Mouse (Mus musculus) C2C12 (cell line): ENCODE measurements at regions not wholly inside any gene's neighbourhood (a gene's known extent, or its start where the extent isn't known, plus 50 kb on each side); places are given as distances from the start of the nearest gene placed in this dataset.

Source experiments
- H3K27me3 ChIP-seq: one replicate; pipeline ENCODE4 v1.6.1; 2011; ENCODE audit not compliant: control insufficient read depth, insufficient read depth, insufficient read length
- H3K36me3 ChIP-seq: one replicate; pipeline ENCODE4 v1.6.1; 2011; ENCODE audit not compliant: control insufficient read depth, insufficient read depth
- H3K4me3 ChIP-seq: one replicate; pipeline ENCODE4 v1.5.1; 2011; ENCODE audit warnings: mild to moderate bottlenecking, control low read depth; ENCODE audit not compliant: poor library complexity, insufficient read depth, severe bottlenecking
- H3K79me2 ChIP-seq: one replicate; pipeline ENCODE4 v1.6.1; 2011; ENCODE audit not compliant: control insufficient read depth, insufficient read depth
- H3K79me3 ChIP-seq: one replicate; pipeline ENCODE4 v1.6.1; 2011; ENCODE audit warnings: low read depth, control low read depth
- H3ac ChIP-seq: one replicate; pipeline ENCODE3; 2011; ENCODE audit warnings: low read depth; ENCODE audit not compliant: control insufficient read depth, insufficient read length
- CEBPB ChIP-seq: IDR thresholded peaks from one replicate; pipeline ENCODE4 v1.6.1; 2011; ENCODE audit warnings: low read depth, mild to moderate bottlenecking, control low read depth, moderate library complexity
- CTCF ChIP-seq: IDR thresholded peaks from one replicate; pipeline ENCODE4 v1.5.1; 2011; ENCODE audit not compliant: control insufficient read depth, insufficient read depth, insufficient read length
- FOSL1 ChIP-seq: IDR thresholded peaks from one replicate; pipeline ENCODE4 v1.8.0; 2011; ENCODE audit warnings: mild to moderate bottlenecking, low read length; ENCODE audit not compliant: poor library complexity, insufficient read depth, severe bottlenecking
- MAX ChIP-seq: IDR thresholded peaks from one replicate; pipeline ENCODE4 v1.6.1; 2011; ENCODE audit warnings: mild to moderate bottlenecking, control low read depth
- MYOD1 ChIP-seq: IDR thresholded peaks from one replicate; pipeline ENCODE4 v1.6.1; 2011; ENCODE audit warnings: low read depth; ENCODE audit not compliant: control insufficient read depth, insufficient read length
- MYOG ChIP-seq: IDR thresholded peaks from one replicate; pipeline ENCODE4 v1.6.1; 2011; ENCODE audit not compliant: control insufficient read depth, insufficient read length; ENCODE audit errors: extremely low read depth
- USF1 ChIP-seq: IDR thresholded peaks from one replicate; pipeline ENCODE4 v1.6.1; 2011; ENCODE audit warnings: low read depth, mild to moderate bottlenecking, control low read depth, moderate library complexity

DNA sequence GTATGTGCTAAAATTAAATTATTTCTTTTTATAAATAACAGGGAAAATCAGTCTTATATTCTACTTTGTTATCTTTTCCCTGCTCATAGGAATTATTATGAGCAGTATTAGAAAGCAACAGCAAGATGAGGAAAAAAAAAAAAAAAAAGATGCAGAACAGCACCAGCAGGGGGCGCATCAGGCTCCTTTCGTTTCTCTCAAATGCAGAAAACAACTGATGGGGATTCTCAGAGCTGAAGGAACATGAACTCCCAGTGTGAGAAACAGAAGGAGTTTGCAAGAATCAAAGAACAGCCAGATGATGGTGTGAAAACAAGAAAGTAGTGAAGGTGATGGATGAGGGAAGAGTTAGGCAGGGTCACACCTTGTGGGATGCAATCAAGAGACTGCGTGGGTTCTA is 478.7 kb downstream of the Cenpc1 start:
- Histone ChIP-seq H3K36me3 (no peaks in the 10 kb centered on the region), H3ac (no peak overlapping the region), H3K79me3 (no peaks in the 10 kb centered on the region), H3K4me3 (no peak overlapping the region), H3K27me3 (no peaks in the 10 kb centered on the region), H3K79me2 (no peaks in the 10 kb centered on the region)
- TF ChIP-seq CEBPB (no peak), MAX (no peak), FOSL1 (no peak), USF1 (no peak), MYOG (no peak), MYOD1 (no peak), CTCF (no peak)

DNA sequence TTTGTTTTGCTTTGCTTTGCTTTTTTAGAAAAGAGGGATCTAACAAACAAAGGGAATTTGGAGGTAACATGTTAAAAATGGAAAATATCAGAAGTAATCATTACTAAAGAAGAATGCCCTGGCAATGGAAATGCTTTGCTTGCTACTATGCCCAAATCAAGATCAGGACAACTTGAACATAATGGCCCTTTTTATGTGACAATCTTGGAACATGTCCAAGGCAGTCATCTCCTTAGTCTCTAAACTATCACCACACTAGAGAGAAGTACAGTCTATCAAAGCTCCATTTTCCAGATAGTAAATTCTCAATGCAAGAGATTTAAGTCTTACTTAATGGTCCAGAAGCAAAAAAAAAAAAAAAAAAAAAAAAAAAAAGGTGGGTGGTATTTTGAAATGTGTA is 492.9 kb downstream of the Cenpc1 start:
- Histone ChIP-seq H3K27me3 (no peaks in the 10 kb centered on the region), H3K4me3 (no peak overlapping the region), H3ac (no peak overlapping the region), H3K79me3 (no peaks in the 10 kb centered on the region), H3K36me3 (no peaks in the 10 kb centered on the region), H3K79me2 (no peaks in the 10 kb centered on the region)
- TF ChIP-seq MYOG: no peak
- TF ChIP-seq CTCF: no peak
- TF ChIP-seq FOSL1: no peak
- TF ChIP-seq CEBPB: no peak
- TF ChIP-seq MYOD1: no peak
- TF ChIP-seq USF1: no peak
- TF ChIP-seq MAX: no peak

GRCm38 (mm10) chr5:85571967-85572366 is 493.4 kb downstream of the Cenpc1 start:
- H3K4me3 ChIP-seq: no peak overlapping the region
- H3K79me3 ChIP-seq: no peaks in the 10 kb centered on the region
- no peaks in the 10 kb centered on the region for H3K79me2 ChIP-seq
- no peaks in the 10 kb centered on the region for H3K36me3 ChIP-seq
- TF ChIP-seq MYOG: no peak
- no peak for TF ChIP-seq MYOD1
- TF ChIP-seq FOSL1: no peak
- no peak for TF ChIP-seq CEBPB
- TF ChIP-seq CTCF: no peak
- TF ChIP-seq USF1: no peak
- TF ChIP-seq MAX: no peak
- H3ac ChIP-seq: no peak overlapping the region
- no peaks in the 10 kb centered on the region for H3K27me3 ChIP-seq

- TF ChIP-seq MAX (no peak), CTCF (no peak), CEBPB (no peak)
- Histone ChIP-seq H3ac (no peak overlapping the region), H3K4me3 (no peak overlapping the region), H3K36me3 (no peaks in the 10 kb centered on the region), H3K79me2 (no peaks in the 10 kb centered on the region), H3K79me3 (no peaks in the 10 kb centered on the region), H3K27me3 (no peaks in the 10 kb centered on the region)
These were observed 494.0 kb downstream of the Cenpc1 start for GRCm38 (mm10) chr5:85571381-85571780.

GRCm38 (mm10) chr5:85536329-85536728 is 529.1 kb downstream of the Cenpc1 start:
- no peak for TF ChIP-seq FOSL1
- no peak for TF ChIP-seq CEBPB
- TF ChIP-seq MYOG: no peak
- TF ChIP-seq USF1: no peak
- no peak for TF ChIP-seq MYOD1
- no peak for TF ChIP-seq CTCF
- no peak for TF ChIP-seq MAX
- Histone ChIP-seq H3K27me3 (no peaks in the 10 kb centered on the region), H3K4me3 (no peak overlapping the region), H3K36me3 (no peaks in the 10 kb centered on the region), H3K79me3 (no peaks in the 10 kb centered on the region), H3K79me2 (no peaks in the 10 kb centered on the region), H3ac (no peak overlapping the region)

DNA sequence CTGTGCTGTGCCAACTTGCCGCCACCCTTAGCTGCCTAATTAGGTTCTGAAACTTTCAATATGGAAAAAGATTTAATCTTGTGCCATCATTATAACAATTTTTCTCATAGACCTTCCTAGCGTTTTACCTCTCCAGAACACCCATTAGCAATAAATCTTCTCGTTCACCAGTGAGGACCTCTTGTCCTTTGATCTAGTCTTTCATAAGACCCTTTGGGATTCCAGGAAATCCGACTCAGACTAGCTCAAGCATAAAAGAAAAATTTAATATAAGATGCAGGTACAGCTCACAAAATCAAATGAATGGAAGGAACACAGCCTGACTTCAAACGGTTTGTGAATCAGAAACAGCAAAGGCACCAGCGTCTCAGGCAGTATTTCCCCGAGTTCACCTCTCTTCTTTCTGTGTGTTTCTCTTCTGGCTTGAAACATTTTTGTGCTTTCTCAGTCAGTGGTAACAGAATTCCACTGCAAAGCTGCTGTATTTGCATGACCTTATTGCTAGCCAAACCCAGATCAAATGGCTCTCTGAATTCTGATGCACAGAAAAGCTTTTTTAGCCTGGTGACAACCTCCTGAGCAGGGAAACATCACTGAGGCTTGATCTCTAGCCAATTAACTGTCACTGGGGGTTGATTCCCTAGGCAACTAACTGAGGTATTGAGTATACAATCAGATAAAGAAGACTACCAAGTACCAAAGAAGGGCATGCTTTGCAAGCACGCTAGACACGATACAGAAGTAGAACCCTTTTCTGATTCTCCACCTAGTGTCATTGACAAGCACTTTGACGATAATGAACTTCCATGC is 539.8 kb downstream of the Cenpc1 start:
- Histone ChIP-seq H3K79me2 (no peaks in the 10 kb centered on the region), H3K79me3 (no peaks in the 10 kb centered on the region), H3ac (no peak overlapping the region), H3K4me3 (no peak overlapping the region), H3K27me3 (no peaks in the 10 kb centered on the region), H3K36me3 (no peaks in the 10 kb centered on the region)
- TF ChIP-seq CTCF: no peak
- TF ChIP-seq FOSL1: no peak
- TF ChIP-seq MYOG: no peak
- no peak for TF ChIP-seq CEBPB
